Mouse (Mus musculus): Measurements from ENCODE around the gene Calu. TPM values are rescaled to one million over a fixed set of nuclear protein-coding genes. Genes with fewer than 3 reads are reported as not detected.

Calu gene
- polyA plus RNA-seq, 1 experiment, result 41.9 TPM

DNA sequence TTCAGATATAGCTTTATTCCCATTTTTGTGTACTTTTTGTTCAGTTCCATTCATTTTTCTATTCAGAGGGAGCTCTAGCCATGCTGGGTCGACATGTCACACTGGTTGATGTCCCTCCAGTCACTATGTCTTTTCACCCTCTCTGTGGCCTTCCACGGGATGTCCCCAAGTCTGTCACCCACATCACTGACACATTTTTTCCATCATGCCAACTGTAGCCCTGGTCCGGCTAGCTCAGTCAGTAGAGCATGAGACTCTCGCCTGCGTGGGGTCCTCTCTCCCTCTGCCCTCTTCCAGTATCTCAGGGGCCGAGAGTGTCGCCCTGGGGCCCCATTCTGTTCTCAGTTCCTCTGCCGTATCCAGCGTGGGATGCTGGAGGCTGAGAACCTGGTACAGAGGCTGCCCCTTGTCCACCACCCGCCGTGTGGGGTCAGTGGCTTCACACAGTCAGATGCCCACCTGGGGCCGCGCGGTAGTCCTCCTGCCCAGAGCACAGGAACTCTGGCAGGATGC, 34.1 kb upstream of the Calu start:
- Histone ChIP-seq H3K4me1 (replicated peaks; ENCODE audit: control insufficient read depth, insufficient read depth, low read length) (no peaks in the 10 kb centered on the region), H3K27me3 (ENCODE audit: control insufficient read depth, insufficient read depth, low read length) (no peaks in the 10 kb centered on the region), H3K27ac (ENCODE audit: control insufficient read depth, insufficient read depth, low read length) (no peak overlapping the region), H3K36me3 (ENCODE audit: control insufficient read depth, insufficient read depth, low read length) (no peaks in the 10 kb centered on the region), H3K4me3 (ENCODE audit: control insufficient read depth, insufficient read depth, low read length) (no peak overlapping the region)
- 88% methylated on average over 14 of the region's 14 CpGs for WGBS
- DNase-seq, result no peak
- no peak for TF ChIP-seq POLR2A (IDR thresholded peaks at IDR 0.05; ENCODE audit: control insufficient read depth, extremely low read depth, insufficient read depth, low read length, poor library complexity)
- TF ChIP-seq CTCF (IDR thresholded peaks at IDR 0.05; ENCODE audit: borderline replicate concordance, control insufficient read depth, extremely low read depth, insufficient read depth, low read length, poor library complexity), result no peak

DNA sequence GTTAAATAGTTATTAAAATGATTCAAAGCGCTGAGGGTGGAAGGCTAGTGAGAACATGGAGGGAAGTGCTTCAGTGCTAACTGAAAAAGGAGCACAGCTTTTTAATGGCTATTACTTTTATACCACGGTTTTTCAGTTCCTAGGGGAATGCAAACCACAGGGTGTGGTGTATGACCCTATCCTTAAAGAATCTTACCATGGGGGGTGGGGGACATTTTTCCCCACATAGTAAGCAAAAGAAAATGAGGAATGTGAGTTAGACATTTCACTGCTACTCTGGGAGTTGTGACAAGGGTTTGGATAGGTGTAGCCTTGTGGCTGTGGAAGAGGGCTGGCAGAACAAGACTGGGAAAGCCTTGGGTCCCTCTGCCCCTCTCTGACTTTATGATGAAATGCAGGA, 30.6 kb upstream of the Calu start:
- WGBS, result 76% methylated on average over 2 of the region's 2 CpGs
- Histone ChIP-seq H3K4me3 (ENCODE audit: control insufficient read depth, insufficient read depth, low read length) (no peak overlapping the region), H3K4me1 (replicated peaks; ENCODE audit: control insufficient read depth, insufficient read depth, low read length) (no peaks in the 10 kb centered on the region; the same call in 1 of the 2 replicates), H3K27ac (ENCODE audit: control insufficient read depth, insufficient read depth, low read length) (no peak overlapping the region), H3K36me3 (ENCODE audit: control insufficient read depth, insufficient read depth, low read length) (no peaks in the 10 kb centered on the region), H3K27me3 (ENCODE audit: control insufficient read depth, insufficient read depth, low read length) (no peaks in the 10 kb centered on the region)
- TF ChIP-seq CTCF (IDR thresholded peaks at IDR 0.05; ENCODE audit: borderline replicate concordance, control insufficient read depth, extremely low read depth, insufficient read depth, low read length, poor library complexity) (no peak), POLR2A (IDR thresholded peaks at IDR 0.05; ENCODE audit: control insufficient read depth, extremely low read depth, insufficient read depth, low read length, poor library complexity) (no peak)
- no peak for DNase-seq

DNA sequence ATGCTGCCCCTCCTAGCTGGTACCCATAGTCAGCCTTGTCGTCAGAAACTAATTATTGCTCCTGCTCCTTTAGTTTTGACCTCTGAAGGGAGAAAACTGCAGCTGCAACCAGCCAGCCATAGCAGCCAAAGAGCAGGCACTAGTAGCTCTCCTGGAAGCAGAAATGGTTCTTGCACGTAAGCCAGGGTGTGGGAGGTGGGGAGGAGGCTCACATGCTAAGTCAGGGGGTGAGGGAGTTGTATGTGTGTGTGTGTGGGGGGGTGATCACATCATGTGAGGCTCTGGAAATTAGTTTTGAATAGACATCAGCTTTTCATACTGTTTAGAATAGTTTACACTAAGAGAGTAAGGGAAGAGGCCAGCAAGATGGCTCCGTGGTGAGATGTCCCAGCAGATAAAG, 29.9 kb upstream of the Calu start:
- Histone ChIP-seq H3K4me1 (replicated peaks; ENCODE audit: control insufficient read depth, insufficient read depth, low read length) (peaks cover 3% of the 10 kb centered on the region), H3K4me3 (ENCODE audit: control insufficient read depth, insufficient read depth, low read length) (no peak overlapping the region), H3K27ac (ENCODE audit: control insufficient read depth, insufficient read depth, low read length) (no peak overlapping the region), H3K27me3 (ENCODE audit: control insufficient read depth, insufficient read depth, low read length) (no peaks in the 10 kb centered on the region), H3K36me3 (ENCODE audit: control insufficient read depth, insufficient read depth, low read length) (no peaks in the 10 kb centered on the region)
- DNase-seq, result no peak
- 93% methylated on average over 3 of the region's 3 CpGs for whole genome bisulfite sequencing
- TF ChIP-seq POLR2A (IDR thresholded peaks at IDR 0.05; ENCODE audit: control insufficient read depth, extremely low read depth, insufficient read depth, low read length, poor library complexity), result no peak
- no peak for TF ChIP-seq CTCF (IDR thresholded peaks at IDR 0.05; ENCODE audit: borderline replicate concordance, control insufficient read depth, extremely low read depth, insufficient read depth, low read length, poor library complexity)

DNA sequence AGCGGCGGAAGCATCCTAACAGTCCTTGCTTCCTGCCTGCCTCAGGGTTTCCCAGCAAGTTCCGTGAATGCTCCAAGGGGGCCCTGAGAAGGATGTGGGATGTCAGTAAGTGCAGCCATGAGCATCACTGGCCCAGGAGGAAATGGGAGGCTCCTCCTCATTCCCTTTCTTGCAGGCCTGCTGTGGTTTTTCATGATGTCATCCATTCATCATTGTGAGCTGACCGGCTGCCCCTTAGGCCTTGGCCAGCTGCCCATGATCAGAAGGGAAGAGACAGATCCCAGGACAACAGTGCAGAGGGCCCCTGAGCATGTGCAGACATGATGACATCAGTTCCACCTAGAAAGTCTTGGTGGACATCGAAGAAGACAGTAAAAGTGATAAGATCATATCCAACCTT, 29.0 kb upstream of the Calu start, which contains the start of gene Fam71f1:
TSS of gene Fam71f1 (plus strand) at position 262 of the 400 bp plus-strand sequence.
- Histone ChIP-seq H3K4me3 (ENCODE audit: control insufficient read depth, insufficient read depth, low read length) (no peak within 1 kb of the TSS), H3K4me1 (replicated peaks; ENCODE audit: control insufficient read depth, insufficient read depth, low read length) (peaks cover 3% of the 10 kb centered on the region), H3K27ac (ENCODE audit: control insufficient read depth, insufficient read depth, low read length) (no peak within 1 kb of the TSS), H3K27me3 (ENCODE audit: control insufficient read depth, insufficient read depth, low read length) (no peaks in the 10 kb centered on the region), H3K36me3 (ENCODE audit: control insufficient read depth, insufficient read depth, low read length) (no peaks in the 10 kb centered on the region)
- WGBS, result 72% methylated on average over 5 of the region's 5 CpGs
- TF ChIP-seq CTCF (IDR thresholded peaks at IDR 0.05; ENCODE audit: borderline replicate concordance, control insufficient read depth, extremely low read depth, insufficient read depth, low read length, poor library complexity) (no peak), POLR2A (IDR thresholded peaks at IDR 0.05; ENCODE audit: control insufficient read depth, extremely low read depth, insufficient read depth, low read length, poor library complexity) (no peak)
- DNase-seq, result no peak

DNA sequence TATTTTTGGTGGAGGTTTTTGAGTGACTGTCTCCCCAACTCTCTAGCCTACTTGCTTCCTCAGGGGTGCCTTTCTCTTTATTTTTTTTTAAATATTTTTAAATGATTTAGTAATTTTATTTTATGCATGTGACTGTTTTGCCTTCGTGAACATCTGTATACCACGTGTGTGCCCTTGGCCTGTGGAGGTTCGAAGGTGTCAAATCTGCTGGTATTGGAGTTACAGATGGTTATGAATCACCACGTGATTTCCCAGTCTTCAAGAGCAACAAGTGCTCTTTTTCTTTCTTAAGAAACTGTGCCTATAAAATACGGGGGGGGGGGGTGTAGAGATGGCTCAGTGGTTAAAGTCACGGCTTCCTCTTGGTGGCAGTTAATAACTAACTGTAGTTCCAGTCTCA, 26.3 kb upstream of the Calu start:
- Histone ChIP-seq H3K4me1 (replicated peaks; ENCODE audit: control insufficient read depth, insufficient read depth, low read length) (peaks cover 3% of the 10 kb centered on the region), H3K27ac (ENCODE audit: control insufficient read depth, insufficient read depth, low read length) (no peak overlapping the region), H3K4me3 (ENCODE audit: control insufficient read depth, insufficient read depth, low read length) (no peak overlapping the region), H3K27me3 (ENCODE audit: control insufficient read depth, insufficient read depth, low read length) (no peaks in the 10 kb centered on the region), H3K36me3 (ENCODE audit: control insufficient read depth, insufficient read depth, low read length) (no peaks in the 10 kb centered on the region)
- TF ChIP-seq POLR2A (IDR thresholded peaks at IDR 0.05; ENCODE audit: control insufficient read depth, extremely low read depth, insufficient read depth, low read length, poor library complexity), result no peak
- no peak for TF ChIP-seq CTCF (IDR thresholded peaks at IDR 0.05; ENCODE audit: borderline replicate concordance, control insufficient read depth, extremely low read depth, insufficient read depth, low read length, poor library complexity)
- DNase-seq, result no peak
- 90% methylated on average over 6 of the region's 6 CpGs for WGBS

DNA sequence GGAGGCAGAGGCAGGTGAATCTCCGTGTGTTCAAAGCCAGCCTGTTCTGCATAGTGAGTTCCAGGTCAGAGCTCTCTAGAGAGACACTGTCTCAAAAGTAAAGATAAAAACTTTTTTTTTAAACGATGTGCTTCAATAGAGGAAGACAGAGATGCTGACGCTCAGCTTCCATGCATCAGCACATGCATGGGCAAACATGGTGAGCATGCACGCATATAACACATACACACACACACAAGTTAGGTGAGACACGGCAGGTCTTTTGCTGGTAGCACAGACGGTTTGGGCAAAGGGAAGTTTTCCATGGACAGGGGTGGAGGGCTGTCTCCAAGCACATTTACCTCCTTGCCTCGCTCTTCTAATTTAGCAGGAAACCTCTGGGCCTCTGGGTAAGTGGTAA, 25.7 kb upstream of the Calu start:
- no peak overlapping the region for H3K27ac ChIP-seq (ENCODE audit: control insufficient read depth, insufficient read depth, low read length)
- H3K27me3 ChIP-seq (ENCODE audit: control insufficient read depth, insufficient read depth, low read length), result no peaks in the 10 kb centered on the region
- H3K36me3 ChIP-seq (ENCODE audit: control insufficient read depth, insufficient read depth, low read length), result no peaks in the 10 kb centered on the region
- no peak for TF ChIP-seq POLR2A (IDR thresholded peaks at IDR 0.05; ENCODE audit: control insufficient read depth, extremely low read depth, insufficient read depth, low read length, poor library complexity)
- TF ChIP-seq CTCF (IDR thresholded peaks at IDR 0.05; ENCODE audit: borderline replicate concordance, control insufficient read depth, extremely low read depth, insufficient read depth, low read length, poor library complexity), result no peak
- peaks cover 3% of the 10 kb centered on the region for H3K4me1 ChIP-seq (replicated peaks; ENCODE audit: control insufficient read depth, insufficient read depth, low read length)
- no peak overlapping the region for H3K4me3 ChIP-seq (ENCODE audit: control insufficient read depth, insufficient read depth, low read length)
- 97% methylated on average over 7 of the region's 7 CpGs for WGBS
- no peak for DNase-seq

DNA sequence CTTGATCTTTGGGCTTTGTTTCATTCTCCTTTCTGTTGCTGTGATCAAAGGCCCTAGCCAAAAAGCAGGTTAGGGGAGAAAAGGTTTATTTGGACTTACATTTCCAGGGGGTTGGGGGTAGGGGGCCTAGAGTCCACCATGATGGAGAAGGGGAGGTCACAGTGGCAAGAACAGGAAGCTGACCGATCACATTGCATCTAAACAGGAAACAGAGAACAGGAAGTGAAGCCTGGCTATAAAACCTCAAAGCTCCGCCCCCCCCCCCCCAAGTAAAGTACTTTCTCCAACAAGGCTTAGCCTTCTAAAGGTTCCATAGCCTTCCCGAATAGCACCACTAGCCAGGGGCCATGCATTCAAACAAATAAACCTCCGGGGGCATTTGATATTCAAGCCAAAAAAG, 25.1 kb upstream of the Calu start:
- no peak overlapping the region for H3K4me3 ChIP-seq (ENCODE audit: control insufficient read depth, insufficient read depth, low read length)
- DNase-seq, result no peak
- WGBS, result 61% methylated on average over 4 of the region's 4 CpGs
- H3K27ac ChIP-seq (ENCODE audit: control insufficient read depth, insufficient read depth, low read length), result no peak overlapping the region
- peaks cover 3% of the 10 kb centered on the region for H3K4me1 ChIP-seq (replicated peaks; ENCODE audit: control insufficient read depth, insufficient read depth, low read length)
- no peaks in the 10 kb centered on the region for H3K27me3 ChIP-seq (ENCODE audit: control insufficient read depth, insufficient read depth, low read length)
- TF ChIP-seq POLR2A (IDR thresholded peaks at IDR 0.05; ENCODE audit: control insufficient read depth, extremely low read depth, insufficient read depth, low read length, poor library complexity) (no peak), CTCF (IDR thresholded peaks at IDR 0.05; ENCODE audit: borderline replicate concordance, control insufficient read depth, extremely low read depth, insufficient read depth, low read length, poor library complexity) (no peak)
- H3K36me3 ChIP-seq (ENCODE audit: control insufficient read depth, insufficient read depth, low read length), result no peaks in the 10 kb centered on the region
